Mouse (Mus musculus) MEL-GATA-1-ER (cell line): ENCODE measurements at regions not wholly inside any gene's neighbourhood (a gene's known extent, or its start where the extent isn't known, plus 50 kb on each side); places are given as distances from the start of the nearest gene placed in this dataset.

Experiments used
- DNase-seq: peaks from one replicate; pipeline ENCODE4 v3.0.0-alpha.2; 2012; ENCODE audit warnings: low read depth; ENCODE audit errors: extremely low read depth

- no peak for DNase-seq
Observed at GRCm38 (mm10) chr14:85286203-85286602, 842.8 kb downstream of the Pcdh17 start.

GRCm38 (mm10) chr14:85287460-85287859 lies 844.1 kb downstream of the Pcdh17 start:
- no peak for DNase-seq

- DNase-seq: no peak
Observed at GRCm38 (mm10) chr14:85298991-85299390, 855.6 kb downstream of the Pcdh17 start.

- no peak for DNase-seq
Observed at GRCm38 (mm10) chr14:85320679-85321078, 877.3 kb downstream of the Pcdh17 start.

GRCm38 (mm10) chr14:85333277-85333676 lies 889.9 kb downstream of the Pcdh17 start:
- DNase-seq: no peak

- no peak for DNase-seq
Observed at GRCm38 (mm10) chr14:85337182-85337581, 893.8 kb downstream of the Pcdh17 start.

GRCm38 (mm10) chr14:85354626-85355355 lies 911.4 kb downstream of the Pcdh17 start:
- DNase-seq: no peak

- DNase-seq: no peak
Observed at GRCm38 (mm10) chr14:85363611-85364010, 920.2 kb downstream of the Pcdh17 start.

GRCm38 (mm10) chr14:85373312-85373711 lies 929.9 kb downstream of the Pcdh17 start:
- peak; percentile 9 for DNase-seq

- DNase-seq: no peak
Observed at GRCm38 (mm10) chr14:85403644-85404043, 960.3 kb downstream of the Pcdh17 start.
